Mouse (Mus musculus) kidney, embryonic 15.5 days (tissue): ENCODE measurements at regions not wholly inside any gene's neighbourhood (a gene's known extent, or its start where the extent isn't known, plus 50 kb on each side); places are given as distances from the start of the nearest gene placed in this dataset. TPM values are rescaled to one million over a fixed set of nuclear protein-coding genes. Genes with fewer than 3 reads are reported as not detected.

ENCODE experiments used
- microRNA-seq: library from miRNA; unstranded; fragments of <30 nt; microRNA quantifications from one replicate; pipeline ENCODE4, GENCODE M21; 2016

Small RNAs in the stretch of these regions (microRNA-seq; reads per million reads assigned to microRNA genes)
- not detected for gene Gm23304
